Mouse (Mus musculus): ENCODE measurements at regions not wholly inside any gene's neighbourhood (a gene's known extent, or its start where the extent isn't known, plus 50 kb on each side); places are given as distances from the start of the nearest gene placed in this dataset.

DNA sequence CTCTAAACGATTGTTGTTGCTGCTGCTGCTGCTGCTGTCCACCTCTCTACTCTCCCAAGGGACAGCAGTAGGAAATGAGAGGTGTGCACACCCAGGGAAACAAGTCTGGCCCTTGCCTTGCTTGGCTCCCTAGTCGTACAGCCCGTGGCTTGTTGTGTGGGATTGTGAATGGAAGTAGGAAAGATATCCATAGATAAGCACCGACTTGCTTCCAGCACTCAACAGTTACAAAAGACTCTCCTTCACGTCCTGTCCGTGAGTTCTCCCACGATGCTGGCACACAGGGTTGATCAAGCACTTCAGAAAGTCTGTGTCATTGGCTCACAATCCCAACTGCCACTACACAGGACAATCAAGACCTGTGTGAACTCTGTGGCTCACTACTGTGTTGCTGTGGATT, 276.7 kb upstream of the Prox1 start:
- no peaks in the 10 kb centered on the region for H3K9me3 ChIP-seq
- H3K36me3 ChIP-seq = no peaks in the 10 kb centered on the region
- H3K9ac ChIP-seq = no peak overlapping the region
- 69% methylated on average over 7 of the region's 7 CpGs for WGBS
- H3K27ac ChIP-seq = no peak overlapping the region
- H3K4me2 ChIP-seq (replicated peaks) = no peak overlapping the region
- ATAC-seq (ENCODE audit: insufficient number of reproducible peaks, insufficient read depth, low FRiP score, low TSS enrichment) = no peak
- H3K27me3 ChIP-seq = peaks cover 8% of the 10 kb centered on the region; the same call in 1 of the 2 replicates
- no peaks in the 10 kb centered on the region for H3K4me1 ChIP-seq
- H3K4me3 ChIP-seq = no peak overlapping the region

DNA sequence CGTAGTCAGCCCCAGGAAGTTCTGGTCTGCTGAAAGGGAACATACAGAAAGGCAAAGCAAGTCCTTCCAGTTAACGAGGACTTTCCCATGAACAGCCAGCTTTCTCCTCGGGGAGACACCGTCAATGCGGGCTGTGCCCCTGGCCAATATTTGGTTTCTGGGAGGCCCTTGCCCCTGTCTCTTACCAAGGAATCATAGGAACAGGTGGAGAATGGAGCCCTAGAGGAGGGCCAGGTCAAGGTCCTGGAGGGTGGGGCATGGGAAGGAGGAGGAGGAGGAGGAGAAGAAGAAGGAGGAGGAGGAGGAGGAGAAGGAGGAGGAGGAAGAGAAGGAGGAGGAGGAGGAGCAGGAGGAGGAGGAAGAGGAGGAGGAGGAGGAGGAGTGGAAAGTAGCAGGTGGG, 276.2 kb upstream of the Prox1 start:
- H3K4me2 ChIP-seq (replicated peaks) = no peak overlapping the region

DNA sequence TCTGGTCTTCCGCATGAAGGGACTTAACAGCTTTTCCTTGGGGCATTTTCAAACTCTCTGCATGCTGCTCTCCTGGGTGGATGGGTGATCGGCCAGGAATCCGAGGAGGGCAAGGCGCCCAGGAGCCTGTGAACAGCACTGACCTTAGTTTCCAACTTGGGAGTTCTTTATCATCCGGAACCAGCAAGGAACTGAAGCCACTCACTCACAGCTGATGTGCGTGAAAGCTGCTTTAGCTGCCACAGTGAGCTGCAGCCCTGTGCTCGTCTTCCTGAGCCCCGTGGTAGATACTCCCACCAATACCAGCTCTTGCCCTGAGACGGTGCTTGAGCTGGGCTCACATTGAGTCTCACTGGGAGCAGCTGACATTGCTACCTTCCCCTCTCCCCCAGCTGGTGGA, 273.9 kb upstream of the Prox1 start:
- no peaks in the 10 kb centered on the region for H3K36me3 ChIP-seq
- 0 out of 2 replicates have a peak, but pooled peaks cover 11% of the 10 kb centered on the region for H3K27me3 ChIP-seq
- no peak overlapping the region for H3K4me3 ChIP-seq
- no peak overlapping the region for H3K27ac ChIP-seq
- WGBS = 68% methylated on average over 9 of the region's 9 CpGs
- H3K9me3 ChIP-seq = no peaks in the 10 kb centered on the region
- H3K4me1 ChIP-seq = no peaks in the 10 kb centered on the region
- no peak for ATAC-seq (ENCODE audit: insufficient number of reproducible peaks, insufficient read depth, low FRiP score, low TSS enrichment)
- H3K9ac ChIP-seq = no peak overlapping the region
- no peak overlapping the region for H3K4me2 ChIP-seq (replicated peaks)

More for the DNA sequence above, 276.2 kb upstream of the Prox1 start:
- Histone ChIP-seq H3K4me1 (no peaks in the 10 kb centered on the region), H3K4me3 (no peak overlapping the region), H3K27ac (no peak overlapping the region), H3K9me3 (no peaks in the 10 kb centered on the region), H3K36me3 (no peaks in the 10 kb centered on the region), H3K9ac (no peak overlapping the region), H3K27me3 (peaks cover 8% of the 10 kb centered on the region; the same call in 1 of the 2 replicates)
- ATAC-seq (ENCODE audit: insufficient number of reproducible peaks, insufficient read depth, low FRiP score, low TSS enrichment) = no peak
- WGBS = 82% methylated on average over 5 of the region's 5 CpGs

- Histone ChIP-seq H3K4me3 (no peak overlapping the region), H3K36me3 (no peaks in the 10 kb centered on the region), H3K9ac (no peak overlapping the region), H3K27ac (no peak overlapping the region), H3K4me1 (no peaks in the 10 kb centered on the region), H3K9me3 (no peaks in the 10 kb centered on the region), H3K4me2 (replicated peaks) (no peak overlapping the region), H3K27me3 (0 out of 2 replicates have a peak, but pooled peaks cover 10% of the 10 kb centered on the region)
- WGBS = 84% methylated on average over 3 of the region's 3 CpGs
- ATAC-seq (ENCODE audit: insufficient number of reproducible peaks, insufficient read depth, low FRiP score, low TSS enrichment) = no peak
These were observed 272.7 kb upstream of the Prox1 start for GRCm38 (mm10) chr1:190443234-190443633.

GRCm38 (mm10) chr1:190442166-190442565, 271.7 kb upstream of the Prox1 start:
- Histone ChIP-seq H3K4me3 (no peak overlapping the region), H3K27me3 (0 out of 2 replicates have a peak, but pooled peaks cover 4% of the 10 kb centered on the region), H3K4me1 (no peaks in the 10 kb centered on the region), H3K36me3 (no peaks in the 10 kb centered on the region), H3K9ac (no peak overlapping the region), H3K4me2 (replicated peaks) (no peak overlapping the region), H3K9me3 (no peaks in the 10 kb centered on the region), H3K27ac (no peak overlapping the region)
- no peak for ATAC-seq (ENCODE audit: insufficient number of reproducible peaks, insufficient read depth, low FRiP score, low TSS enrichment)
- WGBS = 72% methylated on average over 4 of the region's 4 CpGs

DNA sequence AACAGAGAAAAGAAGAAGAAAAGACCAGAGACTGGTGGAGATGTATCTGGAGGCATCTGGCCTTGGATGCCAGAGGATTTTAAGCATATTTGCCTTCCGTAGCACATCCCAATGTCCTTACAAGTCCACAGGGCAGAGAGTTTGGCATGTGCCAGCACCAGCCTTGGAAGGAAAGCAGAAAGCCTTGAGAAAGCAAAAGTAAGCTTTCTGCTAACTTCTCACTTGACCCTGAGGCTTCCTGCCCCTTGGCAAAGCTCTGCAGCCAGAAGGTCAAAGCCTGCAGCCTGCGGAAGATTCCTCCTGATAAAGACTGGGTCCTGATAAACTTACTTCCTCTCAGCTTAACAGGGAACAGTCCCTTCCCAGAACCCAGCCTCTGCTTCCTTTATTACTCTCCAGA, 268.3 kb upstream of the Prox1 start:
- WGBS = 68% methylated on average over 2 of the region's 2 CpGs
- no peak for ATAC-seq (ENCODE audit: insufficient number of reproducible peaks, insufficient read depth, low FRiP score, low TSS enrichment)
- H3K4me1 ChIP-seq = no peaks in the 10 kb centered on the region

GRCm38 (mm10) chr1:190422874-190423273, 252.4 kb upstream of the Prox1 start:
- Histone ChIP-seq H3K36me3 (no peaks in the 10 kb centered on the region), H3K27ac (no peak overlapping the region), H3K27me3 (no peaks in the 10 kb centered on the region), H3K9ac (no peak overlapping the region), H3K4me1 (no peaks in the 10 kb centered on the region), H3K4me2 (replicated peaks) (no peak overlapping the region), H3K9me3 (no peaks in the 10 kb centered on the region), H3K4me3 (no peak overlapping the region)
- WGBS = 74% methylated on average over 9 of the region's 9 CpGs
- no peak for ATAC-seq (ENCODE audit: insufficient number of reproducible peaks, insufficient read depth, low FRiP score, low TSS enrichment)

More for the DNA sequence above, 268.3 kb upstream of the Prox1 start:
- 0 out of 2 replicates have a peak, but pooled peaks cover 4% of the 10 kb centered on the region for H3K27me3 ChIP-seq
- H3K4me3 ChIP-seq = no peak overlapping the region
- no peaks in the 10 kb centered on the region for H3K9me3 ChIP-seq
- H3K27ac ChIP-seq = no peak overlapping the region
- no peak overlapping the region for H3K4me2 ChIP-seq (replicated peaks)
- H3K9ac ChIP-seq = no peak overlapping the region
- no peaks in the 10 kb centered on the region for H3K36me3 ChIP-seq

- no peaks in the 10 kb centered on the region for H3K27me3 ChIP-seq
- no peak overlapping the region for H3K4me3 ChIP-seq
- H3K9ac ChIP-seq = no peak overlapping the region
- H3K36me3 ChIP-seq = no peaks in the 10 kb centered on the region
- WGBS = 86% methylated on average over 13 of the region's 13 CpGs
- no peak overlapping the region for H3K27ac ChIP-seq
- H3K4me2 ChIP-seq (replicated peaks) = no peak overlapping the region
- ATAC-seq (ENCODE audit: insufficient number of reproducible peaks, insufficient read depth, low FRiP score, low TSS enrichment) = no peak
- 0 out of 2 replicates have a peak, but pooled peaks cover 4% of the 10 kb centered on the region for H3K4me1 ChIP-seq
- no peaks in the 10 kb centered on the region for H3K9me3 ChIP-seq
These were observed 249.2 kb upstream of the Prox1 start for GRCm38 (mm10) chr1:190419709-190420108.

GRCm38 (mm10) chr1:190417326-190417725, 246.8 kb upstream of the Prox1 start:
- no peak overlapping the region for H3K4me2 ChIP-seq (replicated peaks)
- H3K4me1 ChIP-seq = 0 out of 2 replicates have a peak, but pooled peaks cover 4% of the 10 kb centered on the region
- no peak overlapping the region for H3K9ac ChIP-seq
- H3K9me3 ChIP-seq = no peaks in the 10 kb centered on the region
- H3K27ac ChIP-seq = no peak overlapping the region
- no peaks in the 10 kb centered on the region for H3K27me3 ChIP-seq
- 12% methylated on average over 11 of the region's 11 CpGs for WGBS
- no peak for ATAC-seq (ENCODE audit: insufficient number of reproducible peaks, insufficient read depth, low FRiP score, low TSS enrichment)
- no peaks in the 10 kb centered on the region for H3K36me3 ChIP-seq
- H3K4me3 ChIP-seq = no peak overlapping the region

GRCm38 (mm10) chr1:190411756-190412155, 241.2 kb upstream of the Prox1 start:
- H3K4me3 ChIP-seq = no peak overlapping the region
- no peaks in the 10 kb centered on the region for H3K9me3 ChIP-seq
- ATAC-seq (ENCODE audit: insufficient number of reproducible peaks, insufficient read depth, low FRiP score, low TSS enrichment) = no peak
- H3K4me2 ChIP-seq (replicated peaks) = no peak overlapping the region
- H3K27ac ChIP-seq = no peak overlapping the region
- no peaks in the 10 kb centered on the region for H3K4me1 ChIP-seq
- no peak overlapping the region for H3K9ac ChIP-seq
- H3K27me3 ChIP-seq = no peaks in the 10 kb centered on the region
- 85% methylated on average over 5 of the region's 5 CpGs for WGBS
- no peaks in the 10 kb centered on the region for H3K36me3 ChIP-seq

DNA sequence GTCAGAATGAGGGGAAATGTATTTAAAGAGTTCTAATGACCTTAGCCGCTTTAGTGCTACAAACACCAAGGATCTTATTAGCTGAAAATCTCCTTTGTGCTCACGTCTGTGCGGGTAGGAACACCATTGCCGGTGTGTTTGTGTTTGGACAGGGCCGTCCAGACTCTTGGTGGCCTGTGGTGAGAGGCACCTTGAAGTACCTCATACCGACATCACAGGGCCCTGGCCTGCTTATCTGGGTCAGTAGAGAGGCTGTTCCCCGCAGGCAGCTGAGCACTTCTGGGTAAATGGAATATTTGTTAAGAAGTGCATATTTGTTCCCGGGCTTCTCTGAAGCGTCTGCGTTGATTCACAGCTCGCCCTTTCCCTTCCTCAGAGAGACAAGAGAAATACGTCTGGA, 232.8 kb upstream of the Prox1 start:
- 66% methylated on average over 12 of the region's 12 CpGs for WGBS
- Histone ChIP-seq H3K4me3 (no peak overlapping the region), H3K27me3 (no peaks in the 10 kb centered on the region), H3K27ac (no peak overlapping the region), H3K36me3 (no peaks in the 10 kb centered on the region), H3K4me2 (replicated peaks) (no peak overlapping the region), H3K4me1 (no peaks in the 10 kb centered on the region), H3K9me3 (no peaks in the 10 kb centered on the region), H3K9ac (no peak overlapping the region)
- ATAC-seq (ENCODE audit: insufficient number of reproducible peaks, insufficient read depth, low FRiP score, low TSS enrichment) = no peak

DNA sequence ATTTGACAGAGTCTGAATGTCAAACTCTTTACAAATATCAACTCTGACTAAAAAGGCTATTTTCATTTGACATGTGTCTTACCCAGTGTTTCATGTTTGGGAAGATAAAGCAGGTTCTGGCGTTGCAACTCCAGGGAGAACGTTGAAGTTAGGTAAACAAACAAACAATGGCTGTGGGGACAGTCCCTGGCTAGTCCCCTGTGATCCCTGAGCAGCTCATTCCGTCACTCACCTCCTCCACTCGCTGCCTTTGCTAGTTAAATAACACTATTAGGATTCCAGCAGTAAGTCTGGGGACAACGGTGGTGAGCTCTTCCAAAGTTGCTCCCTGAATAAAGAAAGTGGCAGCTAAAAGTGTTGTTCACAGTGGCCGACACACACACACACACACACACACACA, 227.8 kb upstream of the Prox1 start:
- no peaks in the 10 kb centered on the region for H3K27me3 ChIP-seq
- no peaks in the 10 kb centered on the region for H3K9me3 ChIP-seq
- 64% methylated on average over 6 of the region's 6 CpGs for WGBS
- H3K4me1 ChIP-seq = no peaks in the 10 kb centered on the region
- no peak overlapping the region for H3K4me3 ChIP-seq
- no peak overlapping the region for H3K9ac ChIP-seq
- H3K27ac ChIP-seq = no peak overlapping the region
- H3K36me3 ChIP-seq = no peaks in the 10 kb centered on the region
- H3K4me2 ChIP-seq (replicated peaks) = no peak overlapping the region
- no peak for ATAC-seq (ENCODE audit: insufficient number of reproducible peaks, insufficient read depth, low FRiP score, low TSS enrichment)

DNA sequence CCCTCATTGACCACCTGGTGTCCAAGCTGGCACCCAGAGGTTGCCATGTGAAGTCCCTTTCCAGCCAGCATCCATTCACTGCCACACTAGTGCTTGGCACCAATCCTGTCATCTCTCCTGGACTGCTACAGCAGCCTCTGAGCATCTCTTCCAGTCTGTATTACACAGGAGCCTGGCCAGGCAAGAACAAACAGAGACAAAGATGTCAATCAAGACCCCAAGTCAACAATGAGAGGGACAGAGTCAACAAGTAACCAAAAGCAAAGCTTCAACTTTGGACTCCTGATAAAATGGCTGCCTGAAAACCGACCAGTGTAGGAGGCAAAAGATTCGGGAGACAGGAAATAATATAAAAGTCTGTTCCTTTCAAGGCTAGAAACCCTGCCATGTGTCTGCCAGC, 227.3 kb upstream of the Prox1 start:
- no peak for ATAC-seq (ENCODE audit: insufficient number of reproducible peaks, insufficient read depth, low FRiP score, low TSS enrichment)

More for the DNA sequence above, 227.3 kb upstream of the Prox1 start:
- H3K9ac ChIP-seq = no peak overlapping the region
- no peak overlapping the region for H3K27ac ChIP-seq
- no peaks in the 10 kb centered on the region for H3K9me3 ChIP-seq
- H3K27me3 ChIP-seq = no peaks in the 10 kb centered on the region
- H3K4me2 ChIP-seq (replicated peaks) = no peak overlapping the region
- H3K4me1 ChIP-seq = no peaks in the 10 kb centered on the region
- 67% methylated on average over 2 of the region's 2 CpGs for WGBS
- no peaks in the 10 kb centered on the region for H3K36me3 ChIP-seq
- no peak overlapping the region for H3K4me3 ChIP-seq

Data from embryonic facial prominence, embryonic 12.5 days (tissue).